Mouse (Mus musculus) forebrain, embryonic 14.5 days (tissue): ENCODE results near the gene 6030452D12Rik. TPM values are rescaled to one million over a fixed set of nuclear protein-coding genes. Genes with fewer than 3 reads are reported as not detected.
A peak's percentile ranks its signal among the peaks of the same experiment; 100 is the strongest.

Source experiments
- ATAC-seq: fragments of 200-750 bp; cut with Nextera tagmentation; 2 replicates; pipeline ENCODE4 v1.8.0; 2017; ENCODE audit warnings: mild to moderate bottlenecking, moderate library complexity
- DNase-seq: peaks from one replicate; pipeline ENCODE4 v3.0.0-alpha.2; 2015; ENCODE audit warnings: low spot score
- H3K27ac ChIP-seq: fragments of 300-500 bp; sonication (generic); 2 replicates; pipeline ENCODE4 v1.5.1; 2014; ENCODE audit warnings: low read depth, mild to moderate bottlenecking, control low read depth, low read length, moderate library complexity
- H3K27me3 ChIP-seq: fragments of 300-500 bp; sonication (generic); replicated peaks from 2 replicates; pipeline ENCODE4 v1.6.1; 2014; ENCODE audit warnings: low read length, control low read depth, mixed read lengths; ENCODE audit not compliant: control insufficient read depth, insufficient read depth
- H3K36me3 ChIP-seq: fragments of 300-500 bp; sonication (generic); 2 replicates; pipeline ENCODE4 v1.6.1; 2014; ENCODE audit warnings: low read length, control low read depth; ENCODE audit not compliant: control insufficient read depth, insufficient read depth
- H3K4me1 ChIP-seq: fragments of 300-500 bp; sonication (generic); 2 replicates; pipeline ENCODE4 v1.6.1; 2014; ENCODE audit warnings: antibody characterized with exemption, low read length, control low read depth; ENCODE audit not compliant: control insufficient read depth, insufficient read depth
- H3K4me2 ChIP-seq: fragments of 300-500 bp; sonication (generic); 2 replicates; pipeline ENCODE4 v1.6.1; 2014; ENCODE audit warnings: mild to moderate bottlenecking, control low read depth, low read length
- H3K4me3 ChIP-seq: fragments of 300-500 bp; sonication (generic); 2 replicates; pipeline ENCODE4 v1.5.1; 2014; ENCODE audit warnings: low read depth, low read length, control low read depth
- H3K9ac ChIP-seq: fragments of 300-500 bp; sonication (generic); 2 replicates; pipeline ENCODE4 v1.6.1; 2014; ENCODE audit warnings: mild to moderate bottlenecking, low read length, control low read depth, moderate library complexity
- H3K9me3 ChIP-seq: fragments of 300-500 bp; sonication (generic); replicated peaks from 2 replicates; pipeline ENCODE4 v1.6.1; 2016; ENCODE audit warnings: low read length, control low read depth, mixed read lengths; ENCODE audit not compliant: control insufficient read depth
- WGBS: fragments of 180-500 bp; shearing (Covaris S2); extraction: QIAGEN DNeasy Blood & Tissue Kit; methylation state at CpG from one replicate; pipeline ENCODE4 v1.1.7; 2014; 5-methylcytosine and 5-hydroxymethylcytosine counted together
- polyA plus RNA-seq: library from polyadenylated mRNA; unstranded; fragments of >200 nt; fragmentation: Nextera tagmentation; extraction: Ambion mirVana; gene quantifications from 2 replicates; pipeline ENCODE4 v1.2.1, GENCODE M21; 2014

The 6030452D12Rik gene
- polyA plus RNA-seq, 1 experiment from 2014 or later, result not detected

- Histone ChIP-seq H3K4me3 (peak overlapping the region; percentile 28), H3K9me3 (no peaks in the 10 kb centered on the region), H3K4me1 (peaks cover 24% of the 10 kb centered on the region), H3K36me3 (no peaks in the 10 kb centered on the region), H3K27ac (no peak overlapping the region), H3K4me2 (peak overlapping the region; percentile 46), H3K27me3 (peaks cover 55% of the 10 kb centered on the region), H3K9ac (no peak overlapping the region)
- 2% methylated on average over 30 of the region's 30 CpGs for WGBS
- DNase-seq (no peak), ATAC-seq (no peak)
These were observed 11.3 kb downstream of the 6030452D12Rik start for GRCm38 (mm10) chr8:106511531-106512041.

DNA sequence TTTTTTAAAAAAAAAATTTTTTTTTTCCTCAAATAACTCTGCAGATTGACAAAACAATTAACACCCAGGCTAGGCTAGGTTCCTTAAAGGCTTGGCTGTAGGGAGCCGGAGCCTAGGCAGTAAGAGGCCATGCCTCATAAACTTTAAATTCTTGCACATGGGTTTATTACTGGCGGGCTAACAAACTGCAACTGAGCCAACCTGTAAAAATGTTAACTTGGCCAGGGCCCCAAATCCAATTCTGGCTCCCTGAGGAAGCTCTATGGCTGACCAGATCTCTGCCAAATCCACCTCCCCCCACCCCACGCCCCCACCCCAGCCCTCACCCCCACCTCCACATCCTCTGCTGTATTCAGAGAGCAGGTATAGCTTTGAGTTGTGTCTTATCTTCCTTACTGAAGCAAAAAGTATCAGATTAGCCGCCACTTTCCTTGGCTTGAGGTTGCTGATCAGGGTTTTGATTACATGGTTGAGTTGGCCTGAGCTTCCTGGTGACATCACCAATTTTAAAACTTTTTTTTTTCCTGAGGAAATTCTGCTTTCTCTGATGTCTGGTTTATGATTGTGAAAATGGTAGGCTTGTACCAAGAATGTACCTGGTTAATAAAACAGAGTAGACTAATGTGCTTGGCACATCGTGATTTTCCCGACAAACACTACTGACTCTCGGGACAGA lies 12.3 kb downstream of the 6030452D12Rik start:
- Histone ChIP-seq H3K4me2 (no peak overlapping the region), H3K27ac (no peak overlapping the region), H3K9ac (no peak overlapping the region), H3K4me1 (peaks cover 23% of the 10 kb centered on the region), H3K4me3 (no peak overlapping the region), H3K9me3 (no peaks in the 10 kb centered on the region), H3K27me3 (peaks cover 48% of the 10 kb centered on the region), H3K36me3 (no peaks in the 10 kb centered on the region)
- DNase-seq, result no peak
- no peak for ATAC-seq
- 56% methylated on average over 7 of the region's 7 CpGs for WGBS

DNA sequence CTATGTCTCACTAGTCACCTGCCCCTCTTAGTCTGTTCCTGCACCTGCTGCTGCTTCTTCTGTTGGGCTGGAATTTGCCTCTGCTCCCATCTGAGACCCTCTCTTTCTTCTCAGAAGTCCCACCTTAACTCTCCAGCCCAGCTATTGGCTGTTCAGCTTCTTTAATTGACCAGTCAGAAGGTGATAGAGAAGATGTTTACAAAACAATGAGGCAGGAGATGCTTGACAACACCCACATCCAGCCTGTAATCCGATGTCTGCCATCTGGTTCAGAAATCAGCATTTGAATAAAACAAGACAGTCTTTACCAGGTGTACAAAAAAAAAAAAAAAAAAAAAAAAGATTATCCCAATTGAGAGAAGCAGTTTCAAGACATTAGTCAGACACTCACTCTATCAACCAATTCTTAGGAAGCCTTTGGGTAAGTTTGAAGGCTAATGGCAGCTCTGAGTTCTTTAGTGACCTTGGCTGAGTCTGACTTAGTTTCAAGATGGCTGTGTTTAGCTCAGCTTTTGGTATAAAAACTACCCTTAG lies 15.7 kb downstream of the 6030452D12Rik start:
- Histone ChIP-seq H3K4me2 (no peak overlapping the region), H3K9me3 (no peaks in the 10 kb centered on the region), H3K4me1 (peaks cover 8% of the 10 kb centered on the region; the same call in 1 of the 2 replicates), H3K27ac (no peak overlapping the region), H3K27me3 (peaks cover 24% of the 10 kb centered on the region), H3K9ac (no peak overlapping the region), H3K36me3 (no peaks in the 10 kb centered on the region), H3K4me3 (no peak overlapping the region)
- WGBS, result 14% methylated on average over 1 of the region's 1 CpGs
- DNase-seq, result no peak
- ATAC-seq, result no peak

DNA sequence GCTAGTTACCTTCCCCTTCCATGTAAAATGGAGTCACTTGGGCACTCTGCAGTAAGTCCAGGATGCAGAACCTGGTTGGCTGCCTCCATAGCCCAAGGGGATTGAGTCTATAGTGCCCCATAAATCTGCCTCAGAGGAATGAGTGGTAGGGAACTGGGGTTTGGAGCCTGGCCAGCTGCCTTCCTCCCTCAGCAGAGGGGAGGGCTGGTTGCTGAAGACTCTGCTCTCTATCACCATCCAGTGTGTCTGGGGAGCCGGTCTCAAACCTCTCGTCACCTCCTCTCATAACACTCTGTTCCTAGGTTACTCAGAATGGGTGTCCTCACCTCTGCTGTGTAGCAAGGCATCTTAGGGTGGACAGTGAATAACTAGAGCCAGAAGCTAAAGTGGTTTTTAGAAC lies 16.3 kb downstream of the 6030452D12Rik start:
- no peak overlapping the region for H3K4me2 ChIP-seq
- WGBS, result 83% methylated on average over 2 of the region's 2 CpGs
- H3K36me3 ChIP-seq, result no peaks in the 10 kb centered on the region

DNA sequence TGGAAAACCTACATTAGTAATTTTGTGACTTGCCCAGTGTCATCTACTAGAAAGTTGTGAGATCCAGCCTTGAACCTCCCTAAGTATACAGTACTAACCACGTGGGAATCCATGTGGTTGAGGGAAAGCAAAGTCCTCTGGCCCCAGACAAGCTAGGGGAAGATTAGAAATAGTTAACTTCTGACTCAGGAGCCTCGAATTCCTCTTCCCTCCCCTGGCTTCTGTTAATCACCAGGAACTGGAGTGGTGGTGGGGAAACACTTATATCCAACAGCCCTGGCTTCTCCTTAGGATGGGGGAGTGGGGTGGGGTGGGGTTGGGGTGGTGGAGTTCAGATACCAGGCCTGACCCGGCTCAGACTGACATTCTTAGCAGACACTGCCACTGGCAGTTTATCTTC lies 18.4 kb downstream of the 6030452D12Rik start:
- Histone ChIP-seq H3K4me1 (no peaks in the 10 kb centered on the region), H3K36me3 (no peaks in the 10 kb centered on the region), H3K9me3 (no peaks in the 10 kb centered on the region), H3K27ac (no peak overlapping the region), H3K9ac (no peak overlapping the region), H3K27me3 (no peaks in the 10 kb centered on the region), H3K4me3 (no peak overlapping the region), H3K4me2 (no peak overlapping the region)
- DNase-seq (no peak), ATAC-seq (no peak)
- WGBS, result 58% methylated on average over 3 of the region's 3 CpGs

More for the DNA sequence above, 16.3 kb downstream of the 6030452D12Rik start:
- no peak overlapping the region for H3K9ac ChIP-seq
- H3K4me3 ChIP-seq, result no peak overlapping the region
- H3K27me3 ChIP-seq, result peaks cover 18% of the 10 kb centered on the region
- no peak for DNase-seq
- no peaks in the 10 kb centered on the region for H3K9me3 ChIP-seq
- H3K27ac ChIP-seq, result no peak overlapping the region
- ATAC-seq, result no peak
- H3K4me1 ChIP-seq, result peaks cover 3% of the 10 kb centered on the region; the same call in 1 of the 2 replicates

DNA sequence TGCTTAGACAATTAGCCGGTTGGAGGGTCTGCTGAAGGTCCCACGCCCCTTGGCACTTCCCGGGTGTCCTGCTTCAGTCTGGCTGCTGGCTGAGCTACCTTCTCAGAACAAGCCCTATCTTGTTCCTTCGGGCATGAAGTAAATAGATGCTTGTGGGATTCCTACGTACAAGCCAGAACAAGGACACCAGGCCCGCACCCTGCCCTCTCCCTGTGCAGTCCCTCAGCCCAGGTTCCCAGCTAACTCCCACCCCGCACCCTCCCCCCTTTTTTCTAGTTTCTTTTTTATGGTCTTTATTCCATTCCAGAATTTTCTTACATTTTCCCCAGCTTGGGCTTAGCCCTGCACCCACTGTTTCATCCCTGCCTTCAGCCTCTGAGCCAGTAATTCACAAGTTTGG lies 20.3 kb downstream of the 6030452D12Rik start:
- no peak overlapping the region for H3K27ac ChIP-seq
- DNase-seq (no peak), ATAC-seq (no peak)
- no peaks in the 10 kb centered on the region for H3K36me3 ChIP-seq
- H3K27me3 ChIP-seq, result no peaks in the 10 kb centered on the region
- H3K4me1 ChIP-seq, result no peaks in the 10 kb centered on the region
- H3K4me3 ChIP-seq, result no peak overlapping the region
- 90% methylated on average over 7 of the region's 7 CpGs for WGBS
- no peaks in the 10 kb centered on the region for H3K9me3 ChIP-seq
- H3K9ac ChIP-seq, result no peak overlapping the region
- H3K4me2 ChIP-seq, result no peak overlapping the region

GRCm38 (mm10) chr8:106521845-106522244 lies 21.5 kb downstream of the 6030452D12Rik start:
- DNase-seq (no peak), ATAC-seq (no peak)
- H3K4me3 ChIP-seq, result no peak overlapping the region
- H3K4me2 ChIP-seq, result no peak overlapping the region
- no peaks in the 10 kb centered on the region for H3K27me3 ChIP-seq
- H3K9ac ChIP-seq, result no peak overlapping the region
- no peak overlapping the region for H3K27ac ChIP-seq
- no peaks in the 10 kb centered on the region for H3K9me3 ChIP-seq
- no peaks in the 10 kb centered on the region for H3K4me1 ChIP-seq
- 87% methylated on average over 9 of the region's 9 CpGs for WGBS
- no peaks in the 10 kb centered on the region for H3K36me3 ChIP-seq

- no peaks in the 10 kb centered on the region for H3K36me3 ChIP-seq
- no peak overlapping the region for H3K4me3 ChIP-seq
- H3K27me3 ChIP-seq, result no peaks in the 10 kb centered on the region
- no peaks in the 10 kb centered on the region for H3K9me3 ChIP-seq
- no peak overlapping the region for H3K9ac ChIP-seq
- H3K4me1 ChIP-seq, result no peaks in the 10 kb centered on the region
- ATAC-seq (no peak), DNase-seq (no peak)
- H3K4me2 ChIP-seq, result no peak overlapping the region
- no peak overlapping the region for H3K27ac ChIP-seq
- 71% methylated on average over 6 of the region's 6 CpGs for WGBS
These were observed 26.4 kb downstream of the 6030452D12Rik start for GRCm38 (mm10) chr8:106526725-106527124.
